Mouse (Mus musculus) embryonic facial prominence, embryonic 10.5 days (tissue): ENCODE measurements around the gene Gspt1. TPM values are rescaled to one million over a fixed set of nuclear protein-coding genes. Genes with fewer than 3 reads are reported as not detected.
A peak's percentile ranks its signal among the peaks of the same experiment; 100 is the strongest.
"Not testable (repeated sequence)": the region's sequence is repeated elsewhere in the genome, so short reads cannot be mapped to it uniquely, and the experiment has no call there.

ENCODE experiments used
- DNase-seq: peaks from one replicate; pipeline ENCODE4 v3.0.0-alpha.2; 2017; ENCODE audit warnings: low spot score
- H3K27ac ChIP-seq: fragments of 300-500 bp; sonication (generic); replicated peaks from 2 replicates; pipeline ENCODE4 v1.5.1; 2016; ENCODE audit warnings: mild to moderate bottlenecking
- H3K27me3 ChIP-seq: fragments of 300-500 bp; sonication (generic); replicated peaks from 2 replicates; pipeline ENCODE4 v1.6.1; 2016; ENCODE audit warnings: low read depth, mild to moderate bottlenecking; ENCODE audit not compliant: poor library complexity, severe bottlenecking
- H3K36me3 ChIP-seq: fragments of 300-500 bp; sonication (generic); replicated peaks from 2 replicates; pipeline ENCODE4 v1.6.1; 2016; ENCODE audit warnings: mild to moderate bottlenecking, moderate library complexity
- H3K4me1 ChIP-seq: fragments of 300-500 bp; sonication (generic); 2 replicates; pipeline ENCODE4 v1.6.1; 2016
- H3K4me3 ChIP-seq: fragments of 300-500 bp; sonication (generic); 2 replicates; pipeline ENCODE4 v1.5.1; 2016; ENCODE audit warnings: mild to moderate bottlenecking, moderate library complexity
- H3K9me3 ChIP-seq: fragments of 300-500 bp; sonication (generic); 2 replicates; pipeline ENCODE4 v1.6.1; 2016; ENCODE audit warnings: mild to moderate bottlenecking
- WGBS: fragments of 180-500 bp; shearing (Covaris S2); methylation state at CpG from one replicate; pipeline ENCODE4 v1.1.7; 2016; 5-methylcytosine and 5-hydroxymethylcytosine counted together
- polyA plus RNA-seq: library from polyadenylated mRNA; unstranded; fragments of >200 nt; fragmentation: Nextera tagmentation; extraction: Ambion mirVana; gene quantifications from 2 replicates; pipeline ENCODE4 v1.2.1, GENCODE M21; 2016

Gene Gspt1
- 93.2 and 98.2 TPM in 2 replicates for polyA plus RNA-seq

- peak; percentile 99 for DNase-seq
- under 1% methylated on average over 76 of the region's 76 CpGs for WGBS
- peak within 1 kb of the TSS; percentile 95 for H3K27ac ChIP-seq
- H3K27me3 ChIP-seq, result no peaks in the 10 kb centered on the region
- H3K36me3 ChIP-seq, result peaks cover 11% of the 10 kb centered on the region
- H3K4me1 ChIP-seq, result peaks cover 17% of the 10 kb centered on the region
- peak within 1 kb of the TSS; percentile 98 for H3K4me3 ChIP-seq
- H3K9me3 ChIP-seq, result no peaks in the 10 kb centered on the region
These were observed at the start of gene Gspt1 for GRCm38 (mm10) chr16:11253898-11254722. Gspt1 (minus strand) TSS chr16:11254325.

GRCm38 (mm10) chr16:11303741-11304140 is 49.6 kb upstream of the Gspt1 start:
- no peak for DNase-seq
- H3K9me3 ChIP-seq, result no peaks in the 10 kb centered on the region
- no peaks in the 10 kb centered on the region for H3K4me1 ChIP-seq
- H3K27me3 ChIP-seq, result no peaks in the 10 kb centered on the region
- no peak overlapping the region for H3K27ac ChIP-seq
- H3K36me3 ChIP-seq, result no peaks in the 10 kb centered on the region
- no peak overlapping the region for H3K4me3 ChIP-seq

- not testable (repeated sequence) for H3K36me3 ChIP-seq, H3K27me3 ChIP-seq, H3K4me3 ChIP-seq, DNase-seq, H3K27ac ChIP-seq, H3K9me3 ChIP-seq, H3K4me1 ChIP-seq
- 57% methylated on average over 1 of the region's 1 CpGs for WGBS
These were observed 43.6 kb upstream of the Gspt1 start for GRCm38 (mm10) chr16:11297700-11298099.

GRCm38 (mm10) chr16:11295583-11295982 is 41.5 kb upstream of the Gspt1 start:
- DNase-seq, H3K36me3 ChIP-seq, H3K27me3 ChIP-seq, H3K9me3 ChIP-seq, H3K27ac ChIP-seq, H3K4me1 ChIP-seq, H3K4me3 ChIP-seq: not testable (repeated sequence)
- 76% methylated on average over 4 of the region's 4 CpGs for WGBS

- not testable (repeated sequence) for H3K27me3 ChIP-seq, H3K36me3 ChIP-seq, DNase-seq, H3K4me3 ChIP-seq, H3K27ac ChIP-seq, H3K4me1 ChIP-seq
- peaks cover 18% of the 10 kb centered on the region for H3K9me3 ChIP-seq
- WGBS, result 90% methylated on average over 8 of the region's 8 CpGs
These were observed 34.7 kb upstream of the Gspt1 start for GRCm38 (mm10) chr16:11288873-11289272.

- no peaks in the 10 kb centered on the region for H3K4me1 ChIP-seq
- no peak overlapping the region for H3K27ac ChIP-seq
- H3K9me3 ChIP-seq, result peaks cover 18% of the 10 kb centered on the region
- no peaks in the 10 kb centered on the region for H3K36me3 ChIP-seq
- WGBS, result 89% methylated on average over 2 of the region's 2 CpGs
- no peaks in the 10 kb centered on the region for H3K27me3 ChIP-seq
- no peak for DNase-seq
- H3K4me3 ChIP-seq, result no peak overlapping the region
These were observed 31.8 kb upstream of the Gspt1 start for GRCm38 (mm10) chr16:11285949-11286348.

GRCm38 (mm10) chr16:11284881-11285280 is 30.8 kb upstream of the Gspt1 start:
- WGBS, result 92% methylated on average over 2 of the region's 2 CpGs
- DNase-seq, result no peak
- Histone ChIP-seq H3K4me3 (no peak overlapping the region), H3K4me1 (no peaks in the 10 kb centered on the region), H3K36me3 (no peaks in the 10 kb centered on the region), H3K27me3 (no peaks in the 10 kb centered on the region), H3K9me3 (peaks cover 11% of the 10 kb centered on the region; the same call in 1 of the 2 replicates), H3K27ac (no peak overlapping the region)

- Histone ChIP-seq H3K4me1 (no peaks in the 10 kb centered on the region), H3K36me3 (no peaks in the 10 kb centered on the region), H3K9me3 (no peaks in the 10 kb centered on the region), H3K4me3 (no peak overlapping the region), H3K27ac (no peak overlapping the region), H3K27me3 (no peaks in the 10 kb centered on the region)
- WGBS, result 83% methylated on average over 5 of the region's 5 CpGs
- no peak for DNase-seq
These were observed 28.6 kb upstream of the Gspt1 start for GRCm38 (mm10) chr16:11282655-11283232.

- no peak for DNase-seq
- no peaks in the 10 kb centered on the region for H3K9me3 ChIP-seq
These were observed 24.7 kb upstream of the Gspt1 start for GRCm38 (mm10) chr16:11278778-11279177.

GRCm38 (mm10) chr16:11276888-11277287 is 22.8 kb upstream of the Gspt1 start:
- no peaks in the 10 kb centered on the region for H3K9me3 ChIP-seq
- H3K36me3 ChIP-seq, result no peaks in the 10 kb centered on the region
- H3K4me1 ChIP-seq, result 0 out of 2 replicates have a peak, but pooled peaks cover 4% of the 10 kb centered on the region
- H3K4me3 ChIP-seq, result no peak overlapping the region
- 66% methylated on average over 3 of the region's 3 CpGs for WGBS
- H3K27me3 ChIP-seq, result no peaks in the 10 kb centered on the region
- H3K27ac ChIP-seq, result no peak overlapping the region
- DNase-seq, result no peak

More at GRCm38 (mm10) chr16:11278778-11279177, 24.7 kb upstream of the Gspt1 start:
- Histone ChIP-seq H3K36me3 (no peaks in the 10 kb centered on the region), H3K27me3 (no peaks in the 10 kb centered on the region), H3K4me1 (no peaks in the 10 kb centered on the region), H3K27ac (no peak overlapping the region), H3K4me3 (no peak overlapping the region)
- WGBS, result 79% methylated on average over 6 of the region's 6 CpGs

GRCm38 (mm10) chr16:11271073-11271472 is 16.9 kb upstream of the Gspt1 start:
- Histone ChIP-seq H3K27ac (no peak overlapping the region), H3K27me3 (no peaks in the 10 kb centered on the region), H3K9me3 (no peaks in the 10 kb centered on the region), H3K4me3 (no peak overlapping the region), H3K36me3 (no peaks in the 10 kb centered on the region), H3K4me1 (peaks cover 22% of the 10 kb centered on the region)
- DNase-seq, result no peak

GRCm38 (mm10) chr16:11270642-11271041 is 16.5 kb upstream of the Gspt1 start:
- no peak for DNase-seq
- H3K27me3 ChIP-seq, result no peaks in the 10 kb centered on the region
- H3K9me3 ChIP-seq, result no peaks in the 10 kb centered on the region
- H3K4me1 ChIP-seq, result peaks cover 22% of the 10 kb centered on the region
- no peak overlapping the region for H3K4me3 ChIP-seq
- H3K36me3 ChIP-seq, result no peaks in the 10 kb centered on the region
- H3K27ac ChIP-seq, result no peak overlapping the region
- 79% methylated on average over 2 of the region's 2 CpGs for WGBS

- H3K4me1 ChIP-seq, result peaks cover 22% of the 10 kb centered on the region
- no peaks in the 10 kb centered on the region for H3K27me3 ChIP-seq
- WGBS, result 18% methylated on average over 6 of the region's 6 CpGs
- DNase-seq, result peak; percentile 16
- no peak overlapping the region for H3K4me3 ChIP-seq
- H3K36me3 ChIP-seq, result no peaks in the 10 kb centered on the region
- H3K9me3 ChIP-seq, result no peaks in the 10 kb centered on the region
- H3K27ac ChIP-seq, result no peak overlapping the region
These were observed 15.7 kb upstream of the Gspt1 start for GRCm38 (mm10) chr16:11269808-11270207.
